Mouse (Mus musculus) spleen, adult 2 months (tissue): ENCODE measurements around the gene Hk1. TPM values are rescaled to one million over a fixed set of nuclear protein-coding genes. Genes with fewer than 3 reads are reported as not detected.

Experiments used
- DNase-seq, 2 experiments: peaks; one replicate each; pipeline versions ENCODE4 v3.0.0 to v3.0.0-alpha.2; 2012 to 2021; ENCODE audit warnings: low spot score in 2 of 2, low read depth in 1 of 2
- H3K27ac ChIP-seq: fragments of 200-500 bp; 2 replicates; pipeline ENCODE4 v1.5.1; 2012; ENCODE audit warnings: low read length, inconsistent platforms; ENCODE audit not compliant: insufficient read depth
- H3K27me3 ChIP-seq: fragments of 200-500 bp; 2 replicates; pipeline ENCODE4 v1.6.1; 2012; ENCODE audit warnings: mild to moderate bottlenecking, moderate library complexity, low read length, inconsistent platforms; ENCODE audit not compliant: control insufficient read depth, insufficient read depth
- H3K36me3 ChIP-seq: fragments of 200-500 bp; 2 replicates; pipeline ENCODE4 v1.6.1; 2012; ENCODE audit warnings: mild to moderate bottlenecking, low read length, inconsistent platforms; ENCODE audit not compliant: control insufficient read depth, insufficient read depth
- H3K4me1 ChIP-seq: fragments of 200-500 bp; 2 replicates; pipeline ENCODE4 v1.6.1; 2011; ENCODE audit warnings: inconsistent platforms; ENCODE audit not compliant: control insufficient read depth, insufficient read depth, insufficient read length
- H3K4me3 ChIP-seq: fragments of 200-500 bp; 2 replicates; pipeline ENCODE4 v1.5.1; 2011; ENCODE audit warnings: mild to moderate bottlenecking, inconsistent platforms; ENCODE audit not compliant: insufficient read depth, insufficient read length; ENCODE audit errors: extremely low read depth
- CTCF ChIP-seq: fragments of 200-500 bp; IDR thresholded peaks from 2 replicates; pipeline ENCODE4 v1.5.1; 2011; ENCODE audit warnings: mild to moderate bottlenecking, inconsistent platforms; ENCODE audit not compliant: insufficient read depth, insufficient read length, insufficient replicate concordance; ENCODE audit errors: extremely low read depth
- POLR2A ChIP-seq: fragments of 200-500 bp; IDR thresholded peaks from 2 replicates; pipeline ENCODE4 v1.6.1; 2011; ENCODE audit warnings: low read depth, low read length, inconsistent platforms
- WGBS: fragments of 180-500 bp; shearing (Covaris S2); methylation state at CpG from one replicate; pipeline ENCODE4 v1.1.7; 2018; 5-methylcytosine and 5-hydroxymethylcytosine counted together
- polyA plus RNA-seq: library from polyadenylated mRNA; depleted of rRNA; stranded (reverse); fragments of >200 nt; gene quantifications from 2 replicates; pipeline ENCODE4 v1.2.3, GENCODE M21; 2012

The Hk1 gene
- polyA plus RNA-seq, 1 experiment = 31.0 TPM

DNA sequence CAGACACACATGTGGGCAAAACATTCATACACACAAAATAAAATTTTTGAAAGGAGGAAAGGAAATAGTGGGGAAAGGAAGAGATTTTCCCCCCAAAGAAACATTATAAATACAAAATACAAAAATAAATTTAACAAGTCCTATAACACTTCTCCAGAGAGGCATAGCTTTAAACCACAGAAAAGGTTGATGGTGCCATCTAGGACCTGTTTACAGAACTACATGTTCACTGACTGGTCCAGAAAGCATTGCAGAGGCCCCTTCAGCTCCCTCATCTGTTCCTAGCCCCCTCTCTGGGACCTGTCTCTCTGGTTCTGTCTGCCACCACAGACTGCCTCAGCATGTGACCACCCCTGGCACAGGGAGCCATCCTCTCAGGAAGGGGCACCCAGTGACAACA, 1.2 kb upstream of the Hk1 start:
- no peak overlapping the region for H3K27ac ChIP-seq
- DNase-seq = no peak
- 0 out of 2 replicates have a peak, but pooled peaks have one; percentile 0 for TF ChIP-seq CTCF
- TF ChIP-seq POLR2A = no peak
- no peak overlapping the region for H3K4me3 ChIP-seq
- no peaks in the 10 kb centered on the region for H3K27me3 ChIP-seq
- H3K36me3 ChIP-seq = no peaks in the 10 kb centered on the region
- H3K4me1 ChIP-seq = no peaks in the 10 kb centered on the region

DNA sequence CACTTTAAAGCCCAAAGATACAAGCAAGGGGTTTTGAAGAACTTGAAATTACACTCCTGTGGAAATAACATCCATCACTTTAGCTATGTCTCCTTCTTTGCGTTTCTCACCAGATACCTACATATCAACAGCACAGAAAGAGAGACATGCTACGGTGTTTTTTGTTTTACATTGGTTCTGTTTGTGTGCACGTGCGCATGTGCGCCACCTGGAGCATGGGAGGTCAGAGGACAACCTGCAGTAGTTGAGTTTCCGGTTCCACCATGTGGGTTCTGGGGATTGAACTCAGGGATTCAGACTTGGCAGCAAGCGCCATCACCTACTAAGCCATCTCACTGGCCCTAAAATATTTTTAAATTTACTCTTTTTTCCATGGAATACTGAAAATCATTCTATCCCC, 20.9 kb downstream of the Hk1 start:
- no peaks in the 10 kb centered on the region for H3K4me1 ChIP-seq
- DNase-seq = no peak
- no peak overlapping the region for H3K27ac ChIP-seq
- H3K27me3 ChIP-seq = no peaks in the 10 kb centered on the region
- WGBS = 87% methylated on average over 7 of the region's 7 CpGs
- no peaks in the 10 kb centered on the region for H3K36me3 ChIP-seq
- no peak overlapping the region for H3K4me3 ChIP-seq
- no peak for TF ChIP-seq POLR2A
- TF ChIP-seq CTCF = peak; percentile 4; the same call in 1 of the 2 replicates

DNA sequence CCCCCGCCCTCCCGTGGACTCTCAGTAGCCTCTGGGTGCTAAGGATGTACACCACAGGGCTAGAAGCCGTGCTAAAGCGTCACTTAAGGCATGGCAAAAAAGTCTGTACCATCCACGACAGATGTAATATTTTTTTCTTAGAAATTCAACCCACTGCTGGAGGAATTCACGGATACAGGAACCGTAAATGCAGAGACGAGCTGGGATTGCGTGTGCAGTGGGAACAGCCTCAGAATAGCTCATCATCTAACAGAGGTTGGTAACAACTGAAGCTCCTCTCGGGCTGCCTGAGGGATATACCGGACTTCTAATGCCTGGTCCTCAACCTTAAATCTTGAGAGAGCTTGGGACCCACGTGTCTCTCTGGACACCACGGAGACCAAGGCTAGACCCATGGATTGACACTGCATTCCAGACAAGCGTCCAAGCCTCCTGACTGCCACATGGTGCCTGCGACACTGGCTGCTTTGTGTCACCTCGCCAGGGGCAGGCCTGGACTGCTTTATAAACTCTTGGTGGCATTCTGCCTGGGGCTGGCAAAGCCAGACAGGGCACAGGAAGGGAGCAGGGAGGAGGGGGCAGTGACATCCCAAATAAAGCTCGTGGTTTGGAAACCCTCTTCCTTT, 23.5 kb downstream of the Hk1 start:
- Histone ChIP-seq H3K4me3 (no peak overlapping the region), H3K27ac (no peak overlapping the region), H3K36me3 (no peaks in the 10 kb centered on the region), H3K27me3 (no peaks in the 10 kb centered on the region), H3K4me1 (no peaks in the 10 kb centered on the region)
- DNase-seq = no peak
- 83% methylated on average over 17 of the region's 17 CpGs for WGBS
- TF ChIP-seq POLR2A = no peak
- no peak for TF ChIP-seq CTCF

DNA sequence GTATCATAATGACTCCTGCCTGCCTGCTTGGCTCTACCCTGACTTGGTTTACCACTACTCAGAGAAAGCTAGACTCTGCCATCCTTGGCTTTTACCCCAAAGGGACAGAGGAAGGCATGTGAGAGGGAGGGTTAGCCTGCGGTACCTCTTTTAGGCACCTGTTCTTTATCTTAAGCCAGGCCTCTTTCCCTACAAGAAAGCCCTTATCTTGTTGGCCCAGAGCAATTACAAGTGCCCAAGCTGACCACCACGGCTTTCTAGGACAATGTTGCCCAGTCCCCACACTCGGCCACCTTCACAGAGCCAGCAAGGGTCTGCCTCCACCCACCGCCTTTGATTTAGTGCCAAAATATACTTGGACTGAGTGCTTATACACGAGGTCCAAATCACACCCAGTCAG, 34.6 kb downstream of the Hk1 start:
- 77% methylated on average over 5 of the region's 5 CpGs for WGBS
- H3K36me3 ChIP-seq = no peaks in the 10 kb centered on the region
- DNase-seq = no peak
- no peak for TF ChIP-seq POLR2A
- no peak overlapping the region for H3K4me3 ChIP-seq
- no peak overlapping the region for H3K27ac ChIP-seq
- H3K4me1 ChIP-seq = peaks cover 4% of the 10 kb centered on the region; the same call in 1 of the 2 replicates
- no peaks in the 10 kb centered on the region for H3K27me3 ChIP-seq

DNA sequence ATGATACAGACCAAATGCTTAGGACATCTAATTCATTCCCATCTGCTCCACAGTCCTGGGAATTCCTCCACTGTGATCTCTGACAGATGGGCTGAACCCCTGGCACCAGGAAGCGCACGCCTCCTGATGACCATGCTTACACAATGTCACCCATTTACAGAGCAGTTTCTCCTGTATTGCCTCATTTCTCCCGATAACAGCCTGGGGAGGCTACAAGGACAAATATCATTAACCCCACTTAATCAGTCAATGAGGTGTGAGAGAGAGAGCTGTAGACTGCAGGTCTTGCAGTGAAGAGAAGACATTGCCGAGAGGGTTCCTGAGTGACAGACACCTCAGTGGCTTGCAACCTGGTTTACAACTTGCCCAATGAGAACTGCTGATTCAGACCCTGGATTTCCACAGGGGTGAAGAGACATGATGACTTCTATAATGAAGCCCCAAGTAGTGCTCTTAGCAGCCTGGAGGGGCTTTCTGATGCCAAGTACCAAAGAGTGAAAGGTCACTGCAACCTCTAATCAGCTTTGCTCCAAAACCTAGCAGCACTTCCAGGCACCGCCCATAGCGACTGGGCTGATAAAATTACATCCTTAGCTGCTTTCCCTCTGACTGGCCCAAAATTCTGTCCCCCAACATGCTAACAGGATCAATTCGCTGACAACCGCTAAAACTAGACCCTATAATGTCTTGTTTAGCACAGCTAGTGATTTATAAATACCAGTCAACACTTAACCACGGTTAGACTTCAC, 35.5 kb downstream of the Hk1 start:
- Histone ChIP-seq H3K4me3 (no peak overlapping the region), H3K27ac (no peak overlapping the region), H3K36me3 (no peaks in the 10 kb centered on the region), H3K27me3 (no peaks in the 10 kb centered on the region), H3K4me1 (peaks cover 4% of the 10 kb centered on the region; the same call in 1 of the 2 replicates)
- WGBS = 87% methylated on average over 9 of the region's 9 CpGs
- no peak for DNase-seq
- TF ChIP-seq POLR2A (no peak), CTCF (no peak)

DNA sequence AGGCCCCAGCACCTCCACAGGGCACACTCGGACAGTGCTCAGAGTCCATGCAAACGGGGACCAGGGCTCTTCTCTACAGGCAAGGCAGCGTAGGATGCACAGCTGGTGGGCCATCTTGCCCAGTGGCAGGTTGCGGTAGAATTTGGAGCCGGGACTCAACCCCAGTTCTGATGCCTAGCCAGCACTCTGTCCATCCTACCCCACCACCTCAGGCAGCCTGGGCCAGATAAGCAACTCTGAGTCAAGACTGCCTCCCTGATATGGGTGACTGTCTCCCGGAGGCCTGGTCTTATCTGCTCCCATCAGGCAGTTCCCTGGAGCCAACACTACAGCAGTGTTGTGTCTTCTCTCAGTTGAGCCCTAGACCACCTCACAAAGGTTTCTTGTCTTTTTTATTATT, 37.2 kb downstream of the Hk1 start:
- no peaks in the 10 kb centered on the region for H3K27me3 ChIP-seq
- H3K27ac ChIP-seq = peak overlapping the region; percentile 25; the same call in 1 of the 2 replicates
- peak overlapping the region; percentile 10 for H3K4me3 ChIP-seq
- no peak for DNase-seq
- 87% methylated on average over 6 of the region's 6 CpGs for WGBS
- TF ChIP-seq POLR2A (no peak), CTCF (no peak)
- H3K36me3 ChIP-seq = no peaks in the 10 kb centered on the region
- peaks cover 8% of the 10 kb centered on the region; the same call in 1 of the 2 replicates for H3K4me1 ChIP-seq

DNA sequence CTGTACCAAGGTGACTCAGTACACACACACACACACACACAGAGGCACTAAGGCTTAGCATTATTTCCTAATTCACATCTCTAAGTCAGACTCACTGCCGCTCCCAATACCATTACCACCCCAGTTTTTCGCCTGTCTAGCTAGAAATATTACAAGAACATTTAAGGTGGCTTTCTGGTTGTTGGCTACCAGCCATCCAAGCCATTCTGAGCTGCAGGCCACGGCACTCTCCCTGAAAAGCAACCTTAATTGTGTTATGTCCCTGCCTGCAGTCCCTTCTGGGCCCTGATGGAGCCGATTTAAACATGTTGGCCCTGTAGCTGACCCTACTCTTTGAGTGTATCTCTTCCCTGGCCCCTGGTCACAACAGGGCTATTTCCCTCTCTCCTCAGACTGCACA, 37.8 kb downstream of the Hk1 start:
- Histone ChIP-seq H3K4me1 (peaks cover 8% of the 10 kb centered on the region; the same call in 1 of the 2 replicates), H3K36me3 (no peaks in the 10 kb centered on the region), H3K4me3 (peak overlapping the region; percentile 10), H3K27ac (peak overlapping the region; percentile 25; the same call in 1 of the 2 replicates), H3K27me3 (no peaks in the 10 kb centered on the region)
- TF ChIP-seq POLR2A (no peak), CTCF (no peak)
- 83% methylated on average over 4 of the region's 4 CpGs for WGBS
- DNase-seq = no peak
